Mouse (Mus musculus): ENCODE measurements around the gene Ccdc85c. TPM values are rescaled to one million over a fixed set of nuclear protein-coding genes. Genes with fewer than 3 reads are reported as not detected.

The Ccdc85c gene
- total and polyA plus RNA-seq, 3 experiments, result 14.0 to 32.4 (median 15.2) TPM

DNA sequence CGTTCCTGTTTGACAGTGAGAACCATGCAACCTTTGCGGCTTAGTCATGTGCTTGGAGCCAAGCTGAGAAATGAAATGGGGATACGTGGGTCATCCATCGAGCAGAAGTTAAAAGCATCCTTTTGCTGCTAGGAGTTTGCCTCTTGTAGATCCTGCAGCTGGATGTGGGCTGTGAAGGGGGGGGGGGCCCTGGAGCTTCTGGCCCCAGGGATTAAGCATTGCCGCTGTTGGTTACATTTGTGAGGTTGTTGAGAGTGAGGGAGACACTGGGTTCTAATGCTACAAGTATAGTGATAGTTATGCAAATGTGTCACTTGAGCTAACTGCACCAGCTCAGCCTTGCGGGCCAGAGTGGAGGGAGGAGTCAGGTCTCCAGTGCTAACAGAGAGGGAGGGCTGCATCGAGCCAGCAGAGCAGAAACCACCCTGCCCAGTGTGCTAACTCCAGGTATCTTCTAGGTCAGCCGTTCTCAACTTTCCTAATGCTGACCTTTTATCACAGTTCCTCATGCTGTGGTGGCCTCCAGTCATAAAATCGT is 42.0 kb upstream of the Ccdc85c start:
- Histone ChIP-seq H3K4me3 (replicated peaks in 1 of 3; ENCODE audit: low read depth in 2 of 3, low read length in 2 of 3, poor library complexity in 1 of 3) (no peak overlapping the region), H3K4me1 (ENCODE audit: control insufficient read depth in 1 of 2, insufficient read depth in 2 of 2) (peaks cover 0 to 9% of the 10 kb centered on the region in 2 experiments; a peak in 2 of 4 replicates), H3K4me2 (ENCODE audit: insufficient read depth, low read depth, poor library complexity, severe bottlenecking) (no peak overlapping the region), H3K27me3 (replicated peaks) (peaks cover 32% of the 10 kb centered on the region), H3K27ac (ENCODE audit: insufficient read depth, low read depth) (no peak overlapping the region), H3K36me3 (replicated peaks in 1 of 2; ENCODE audit: control insufficient read depth in 1 of 2, insufficient read depth in 1 of 2, low read length in 1 of 2) (no peaks in the 10 kb centered on the region), H3K9ac (ENCODE audit: insufficient read depth, low read depth) (no peak overlapping the region), H3K9me3 (replicated peaks; ENCODE audit: low read length) (peaks cover 7% of the 10 kb centered on the region), H3K79me2 (replicated peaks; ENCODE audit: control insufficient read depth, extremely low read depth, insufficient read depth, poor library complexity, severe bottlenecking) (no peaks in the 10 kb centered on the region)
- DNase-seq (ENCODE audit: extremely low read depth), result no peak
- TF ChIP-seq E2F4 (IDR thresholded peaks at IDR 0.05; ENCODE audit: insufficient replicate concordance, low read depth, low read length) (no peak), RCOR1 (conservative IDR thresholded peaks at IDR 0.05; ENCODE audit: low read depth, low read length) (no peak)
- in situ Hi-C loops (cut with MboI; ENCODE audit: low pct_ligation_motif_present, low pct_unique_long_range_greater_than_20kb, low sequenced_read_pairs), result no loop called here
- dilution Hi-C loops (cut with MboI; ENCODE audit: extremely low pct_ligation_motif_present, extremely low pct_unique_long_range_greater_than_20kb, low sequenced_read_pairs), result no loop called here

DNA sequence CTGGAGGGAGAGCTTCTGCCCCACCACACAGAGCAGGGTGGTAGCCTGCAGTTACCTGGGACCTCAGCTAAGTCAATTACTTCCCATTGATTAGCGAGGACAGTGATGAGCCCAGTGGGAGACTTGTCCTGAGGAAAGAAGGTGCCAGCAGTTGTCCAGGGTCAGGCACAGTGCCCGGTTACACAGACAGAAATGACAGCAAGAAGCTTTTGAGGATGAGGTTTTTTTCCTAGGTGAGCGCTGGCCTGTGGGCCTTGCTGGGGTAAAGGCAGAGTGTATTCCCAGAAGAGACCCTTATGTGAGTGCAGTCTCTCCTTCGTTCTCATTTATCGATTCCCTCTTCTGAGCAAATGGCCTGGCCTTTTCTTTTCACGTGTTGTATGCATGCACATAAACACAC is 41.4 kb upstream of the Ccdc85c start:
- peaks cover 7% of the 10 kb centered on the region for H3K9me3 ChIP-seq (replicated peaks; ENCODE audit: low read length)
- peaks cover 31% of the 10 kb centered on the region for H3K27me3 ChIP-seq (replicated peaks)
- no peak overlapping the region for H3K4me2 ChIP-seq (ENCODE audit: insufficient read depth, low read depth, poor library complexity, severe bottlenecking)
- no peak overlapping the region for H3K27ac ChIP-seq (ENCODE audit: insufficient read depth, low read depth)
- H3K9ac ChIP-seq (ENCODE audit: insufficient read depth, low read depth), result no peak overlapping the region
- TF ChIP-seq USF1 (IDR thresholded peaks at IDR 0.05; ENCODE audit: low read depth, low read length), result no peak
- TF ChIP-seq MAX (IDR thresholded peaks at IDR 0.05; ENCODE audit: low read length), result no peak
- no peak overlapping the region for H3K4me3 ChIP-seq (replicated peaks in 1 of 3; ENCODE audit: low read depth in 2 of 3, low read length in 2 of 3, poor library complexity in 1 of 3)
- in situ Hi-C loops (cut with MboI; ENCODE audit: low pct_ligation_motif_present, low pct_unique_long_range_greater_than_20kb, low sequenced_read_pairs) (no loop called here), dilution Hi-C loops (cut with MboI; ENCODE audit: extremely low pct_ligation_motif_present, extremely low pct_unique_long_range_greater_than_20kb, low sequenced_read_pairs) (no loop called here)
- no peaks in the 10 kb centered on the region for H3K36me3 ChIP-seq (replicated peaks in 1 of 2; ENCODE audit: control insufficient read depth in 1 of 2, insufficient read depth in 1 of 2, low read length in 1 of 2)
- no peaks in the 10 kb centered on the region for H3K79me2 ChIP-seq (replicated peaks; ENCODE audit: control insufficient read depth, extremely low read depth, insufficient read depth, poor library complexity, severe bottlenecking)
- DNase-seq (ENCODE audit: extremely low read depth), result no peak
- H3K4me1 ChIP-seq (ENCODE audit: control insufficient read depth in 1 of 2, insufficient read depth in 2 of 2), result peaks cover 0 to 9% of the 10 kb centered on the region in 2 experiments; a peak in 2 of 4 replicates

DNA sequence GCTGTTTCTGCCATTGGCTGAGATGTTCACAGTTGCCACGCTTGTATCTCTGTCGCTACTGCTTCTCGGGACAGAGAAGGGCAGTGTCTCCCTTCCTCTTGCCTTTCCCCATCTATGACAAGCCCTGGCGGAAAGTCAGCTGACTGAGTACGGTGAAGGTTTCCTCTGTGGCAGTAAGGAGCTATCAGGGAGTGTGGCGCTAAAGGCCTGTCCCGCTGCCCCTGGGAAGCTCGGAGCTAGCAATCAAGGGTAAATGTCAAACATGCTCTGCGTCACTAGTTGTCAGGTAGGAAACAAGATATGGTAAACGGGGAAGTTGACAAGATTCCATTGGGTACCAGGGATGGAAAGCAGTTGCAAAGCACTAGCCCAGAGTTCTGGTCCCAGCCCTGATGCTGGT is 40.6 kb upstream of the Ccdc85c start:
- Histone ChIP-seq H3K4me1 (ENCODE audit: control insufficient read depth in 1 of 2, insufficient read depth in 2 of 2) (peaks cover 0 to 10% of the 10 kb centered on the region in 2 experiments; a peak in 2 of 4 replicates), H3K4me2 (ENCODE audit: insufficient read depth, low read depth, poor library complexity, severe bottlenecking) (no peak overlapping the region), H3K9me3 (replicated peaks; ENCODE audit: low read length) (peaks cover 7% of the 10 kb centered on the region), H3K27me3 (replicated peaks) (peaks cover 33% of the 10 kb centered on the region), H3K79me2 (replicated peaks; ENCODE audit: control insufficient read depth, extremely low read depth, insufficient read depth, poor library complexity, severe bottlenecking) (no peaks in the 10 kb centered on the region), H3K4me3 (replicated peaks in 1 of 3; ENCODE audit: low read depth in 2 of 3, low read length in 2 of 3, poor library complexity in 1 of 3) (no peak overlapping the region), H3K9ac (ENCODE audit: insufficient read depth, low read depth) (no peak overlapping the region), H3K36me3 (replicated peaks in 1 of 2; ENCODE audit: control insufficient read depth in 1 of 2, insufficient read depth in 1 of 2, low read length in 1 of 2) (no peaks in the 10 kb centered on the region), H3K27ac (ENCODE audit: insufficient read depth, low read depth) (no peak overlapping the region)
- no peak for TF ChIP-seq TBP (conservative IDR thresholded peaks at IDR 0.05; ENCODE audit: low read depth, low read length)
- TF ChIP-seq IRF4 (IDR thresholded peaks at IDR 0.05; ENCODE audit: low read depth, low read length), result no peak
- no peak for TF ChIP-seq KAT2A (IDR thresholded peaks at IDR 0.05; ENCODE audit: insufficient replicate concordance, low read length)
- no peak for TF ChIP-seq JUN (IDR thresholded peaks at IDR 0.05; ENCODE audit: insufficient read depth, low read depth, low read length)
- no peak for TF ChIP-seq UBTF (IDR thresholded peaks at IDR 0.05; ENCODE audit: low read depth, low read length)
- no peak for TF ChIP-seq ELF1 (IDR thresholded peaks at IDR 0.05; ENCODE audit: low read depth, low read length)
- in situ Hi-C loops (cut with MboI; ENCODE audit: low pct_ligation_motif_present, low pct_unique_long_range_greater_than_20kb, low sequenced_read_pairs) (no loop called here), dilution Hi-C loops (cut with MboI; ENCODE audit: extremely low pct_ligation_motif_present, extremely low pct_unique_long_range_greater_than_20kb, low sequenced_read_pairs) (no loop called here)
- no peak for DNase-seq (ENCODE audit: extremely low read depth)

Measured in CH12.LX (cell line).